Mouse (Mus musculus): ENCODE measurements around the gene Mafk. TPM values are rescaled to one million over a fixed set of nuclear protein-coding genes. Genes with fewer than 3 reads are reported as not detected.

Gene Mafk
- polyA plus RNA-seq, 1 experiment, result 15.6 TPM

GRCm38 (mm10) chr5:139803165-139803564, 11.9 kb downstream of the Mafk start:
- Histone ChIP-seq H3K27me3 (ENCODE audit: control insufficient read depth, insufficient read depth, low read length, poor library complexity, severe bottlenecking) (no peaks in the 10 kb centered on the region), H3K4me3 (ENCODE audit: low read depth, low read length) (no peak overlapping the region), H3K36me3 (ENCODE audit: control insufficient read depth, insufficient read depth, low read length, poor library complexity, severe bottlenecking) (peaks cover 4% of the 10 kb centered on the region; the same call in 1 of the 2 replicates), H3K27ac (ENCODE audit: insufficient read depth, low read length) (peak overlapping the region; percentile 28; the same call in 1 of the 2 replicates), H3K9ac (ENCODE audit: low read depth, poor library complexity, severe bottlenecking) (no peak overlapping the region), H3K4me1 (ENCODE audit: control insufficient read depth, insufficient read depth, low read length) (peaks cover 2% of the 10 kb centered on the region), H3K9me3 (replicated peaks; ENCODE audit: control insufficient read depth, insufficient read depth, low read length, poor library complexity, severe bottlenecking) (no peaks in the 10 kb centered on the region)
- TF ChIP-seq POLR2A (IDR thresholded peaks at IDR 0.05; ENCODE audit: insufficient read depth, low read length), result no peak
- no peak for TF ChIP-seq CTCF (IDR thresholded peaks at IDR 0.05; ENCODE audit: low read depth, low read length)
- no peak for TF ChIP-seq EP300 (IDR thresholded peaks at IDR 0.05; ENCODE audit: insufficient read depth, low read depth, low read length)

- H3K4me1 ChIP-seq (ENCODE audit: control insufficient read depth, insufficient read depth, low read length), result peaks cover 2% of the 10 kb centered on the region
- peaks cover 4% of the 10 kb centered on the region; the same call in 1 of the 2 replicates for H3K36me3 ChIP-seq (ENCODE audit: control insufficient read depth, insufficient read depth, low read length, poor library complexity, severe bottlenecking)
- H3K27ac ChIP-seq (ENCODE audit: insufficient read depth, low read length), result peak overlapping the region; percentile 28; the same call in 1 of the 2 replicates
- 0 out of 2 replicates have a peak overlapping the region, but pooled peaks have one; percentile 2 for H3K4me3 ChIP-seq (ENCODE audit: low read depth, low read length)
- no peaks in the 10 kb centered on the region for H3K27me3 ChIP-seq (ENCODE audit: control insufficient read depth, insufficient read depth, low read length, poor library complexity, severe bottlenecking)
- H3K9ac ChIP-seq (ENCODE audit: low read depth, poor library complexity, severe bottlenecking), result no peak overlapping the region
- TF ChIP-seq CTCF (IDR thresholded peaks at IDR 0.05; ENCODE audit: low read depth, low read length) (peak; percentile 72), EP300 (IDR thresholded peaks at IDR 0.05; ENCODE audit: insufficient read depth, low read depth, low read length) (no peak)
- no peaks in the 10 kb centered on the region for H3K9me3 ChIP-seq (replicated peaks; ENCODE audit: control insufficient read depth, insufficient read depth, low read length, poor library complexity, severe bottlenecking)
Observed at GRCm38 (mm10) chr5:139803601-139804102, 12.3 kb downstream of the Mafk start.

- H3K4me3 ChIP-seq (ENCODE audit: low read depth, low read length), result no peak overlapping the region
- peaks cover 2% of the 10 kb centered on the region for H3K4me1 ChIP-seq (ENCODE audit: control insufficient read depth, insufficient read depth, low read length)
- no peaks in the 10 kb centered on the region for H3K27me3 ChIP-seq (ENCODE audit: control insufficient read depth, insufficient read depth, low read length, poor library complexity, severe bottlenecking)
- 0 out of 2 replicates have a peak overlapping the region, but pooled peaks have one; percentile 0 for H3K27ac ChIP-seq (ENCODE audit: insufficient read depth, low read length)
- no peak overlapping the region for H3K9ac ChIP-seq (ENCODE audit: low read depth, poor library complexity, severe bottlenecking)
- H3K9me3 ChIP-seq (replicated peaks; ENCODE audit: control insufficient read depth, insufficient read depth, low read length, poor library complexity, severe bottlenecking), result no peaks in the 10 kb centered on the region
- H3K36me3 ChIP-seq (ENCODE audit: control insufficient read depth, insufficient read depth, low read length, poor library complexity, severe bottlenecking), result peaks cover 4% of the 10 kb centered on the region; the same call in 1 of the 2 replicates
- TF ChIP-seq POLR2A (IDR thresholded peaks at IDR 0.05; ENCODE audit: insufficient read depth, low read length), result no peak
- TF ChIP-seq EP300 (IDR thresholded peaks at IDR 0.05; ENCODE audit: insufficient read depth, low read depth, low read length), result no peak
- TF ChIP-seq CTCF (IDR thresholded peaks at IDR 0.05; ENCODE audit: low read depth, low read length), result no peak
Observed at GRCm38 (mm10) chr5:139804107-139804551, 12.8 kb downstream of the Mafk start.

GRCm38 (mm10) chr5:139804573-139805111, 13.3 kb downstream of the Mafk start:
- Histone ChIP-seq H3K9me3 (replicated peaks; ENCODE audit: control insufficient read depth, insufficient read depth, low read length, poor library complexity, severe bottlenecking) (no peaks in the 10 kb centered on the region), H3K4me3 (ENCODE audit: low read depth, low read length) (no peak overlapping the region), H3K27ac (ENCODE audit: insufficient read depth, low read length) (no peak overlapping the region), H3K9ac (ENCODE audit: low read depth, poor library complexity, severe bottlenecking) (no peak overlapping the region), H3K27me3 (ENCODE audit: control insufficient read depth, insufficient read depth, low read length, poor library complexity, severe bottlenecking) (no peaks in the 10 kb centered on the region), H3K4me1 (ENCODE audit: control insufficient read depth, insufficient read depth, low read length) (peaks cover 2% of the 10 kb centered on the region), H3K36me3 (ENCODE audit: control insufficient read depth, insufficient read depth, low read length, poor library complexity, severe bottlenecking) (0 out of 2 replicates have a peak, but pooled peaks cover 4% of the 10 kb centered on the region)
- TF ChIP-seq POLR2A (IDR thresholded peaks at IDR 0.05; ENCODE audit: insufficient read depth, low read length), result no peak
- no peak for TF ChIP-seq EP300 (IDR thresholded peaks at IDR 0.05; ENCODE audit: insufficient read depth, low read depth, low read length)
- no peak for TF ChIP-seq CTCF (IDR thresholded peaks at IDR 0.05; ENCODE audit: low read depth, low read length)

- no peak overlapping the region for H3K9ac ChIP-seq (ENCODE audit: low read depth, poor library complexity, severe bottlenecking)
- H3K4me1 ChIP-seq (ENCODE audit: control insufficient read depth, insufficient read depth, low read length), result peaks cover 2% of the 10 kb centered on the region
- H3K9me3 ChIP-seq (replicated peaks; ENCODE audit: control insufficient read depth, insufficient read depth, low read length, poor library complexity, severe bottlenecking), result no peaks in the 10 kb centered on the region
- TF ChIP-seq POLR2A (IDR thresholded peaks at IDR 0.05; ENCODE audit: insufficient read depth, low read length), result no peak
- no peak overlapping the region for H3K27ac ChIP-seq (ENCODE audit: insufficient read depth, low read length)
- no peak overlapping the region for H3K4me3 ChIP-seq (ENCODE audit: low read depth, low read length)
- H3K27me3 ChIP-seq (ENCODE audit: control insufficient read depth, insufficient read depth, low read length, poor library complexity, severe bottlenecking), result no peaks in the 10 kb centered on the region
- H3K36me3 ChIP-seq (ENCODE audit: control insufficient read depth, insufficient read depth, low read length, poor library complexity, severe bottlenecking), result no peaks in the 10 kb centered on the region
Observed at GRCm38 (mm10) chr5:139805924-139806323, 14.6 kb downstream of the Mafk start.

GRCm38 (mm10) chr5:139809397-139809796, 18.1 kb downstream of the Mafk start:
- no peak overlapping the region for H3K27ac ChIP-seq (ENCODE audit: insufficient read depth, low read length)
- no peaks in the 10 kb centered on the region for H3K27me3 ChIP-seq (ENCODE audit: control insufficient read depth, insufficient read depth, low read length, poor library complexity, severe bottlenecking)
- no peaks in the 10 kb centered on the region for H3K36me3 ChIP-seq (ENCODE audit: control insufficient read depth, insufficient read depth, low read length, poor library complexity, severe bottlenecking)
- H3K4me1 ChIP-seq (ENCODE audit: control insufficient read depth, insufficient read depth, low read length), result no peaks in the 10 kb centered on the region
- no peaks in the 10 kb centered on the region for H3K9me3 ChIP-seq (replicated peaks; ENCODE audit: control insufficient read depth, insufficient read depth, low read length, poor library complexity, severe bottlenecking)
- TF ChIP-seq EP300 (IDR thresholded peaks at IDR 0.05; ENCODE audit: insufficient read depth, low read depth, low read length) (no peak), POLR2A (IDR thresholded peaks at IDR 0.05; ENCODE audit: insufficient read depth, low read length) (no peak), CTCF (IDR thresholded peaks at IDR 0.05; ENCODE audit: low read depth, low read length) (peak; percentile 47)
- H3K4me3 ChIP-seq (ENCODE audit: low read depth, low read length), result no peak overlapping the region
- H3K9ac ChIP-seq (ENCODE audit: low read depth, poor library complexity, severe bottlenecking), result no peak overlapping the region
